Mouse (Mus musculus) forebrain, postnatal 0 days (tissue): ENCODE data around the gene Wasf3. TPM values are rescaled to one million over a fixed set of nuclear protein-coding genes. Genes with fewer than 3 reads are reported as not detected.

Experiments used
- ATAC-seq: fragments of 200-750 bp; cut with Nextera tagmentation; 2 replicates; pipeline ENCODE4 v1.8.0; 2017; ENCODE audit warnings: mild to moderate bottlenecking, moderate library complexity
- DNase-seq: peaks from one replicate; pipeline ENCODE4 v3.0.0-alpha.2; 2015
- H3K27ac ChIP-seq: fragments of 300-500 bp; sonication (generic); 2 replicates; pipeline ENCODE4 v1.5.1; 2014; ENCODE audit warnings: low read depth, mild to moderate bottlenecking, antibody characterized with exemption, low read length, moderate library complexity, mixed read lengths
- H3K27me3 ChIP-seq: fragments of 300-500 bp; sonication (generic); 2 replicates; pipeline ENCODE4 v1.6.1; 2014; ENCODE audit warnings: mild to moderate bottlenecking, low read length, mixed read lengths; ENCODE audit not compliant: insufficient read depth
- H3K36me3 ChIP-seq: fragments of 300-500 bp; sonication (generic); 2 replicates; pipeline ENCODE4 v1.6.1; 2014; ENCODE audit warnings: mild to moderate bottlenecking, moderate library complexity; ENCODE audit not compliant: insufficient read depth
- H3K4me1 ChIP-seq: fragments of 300-500 bp; sonication (generic); 2 replicates; pipeline ENCODE4 v1.6.1; 2014; ENCODE audit warnings: antibody characterized with exemption; ENCODE audit not compliant: insufficient read depth
- H3K4me2 ChIP-seq: fragments of 300-500 bp; sonication (generic); 2 replicates; pipeline ENCODE4 v1.6.1; 2014; ENCODE audit warnings: low read depth, mild to moderate bottlenecking, moderate library complexity
- H3K4me3 ChIP-seq: fragments of 300-500 bp; sonication (generic); 2 replicates; pipeline ENCODE4 v1.5.1; 2014; ENCODE audit warnings: low read depth, low read length, mixed read lengths
- H3K9ac ChIP-seq: fragments of 300-500 bp; sonication (generic); 2 replicates; pipeline ENCODE4 v1.6.1; 2014; ENCODE audit warnings: mild to moderate bottlenecking
- H3K9me3 ChIP-seq: fragments of 300-500 bp; sonication (generic); 2 replicates; pipeline ENCODE4 v1.6.1; 2016; ENCODE audit warnings: low read length
- CTCF ChIP-seq: sonication (generic); IDR thresholded peaks from 2 replicates; pipeline ENCODE4 v1.5.1; 2016; ENCODE audit warnings: antibody characterized with exemption, control low read depth, low read depth
- WGBS: fragments of 180-500 bp; shearing (Covaris S2); extraction: QIAGEN DNeasy Blood & Tissue Kit; methylation state at CpG from one replicate; pipeline ENCODE4 v1.1.7; 2014; 5-methylcytosine and 5-hydroxymethylcytosine counted together
- polyA plus RNA-seq: library from polyadenylated mRNA; unstranded; fragments of >200 nt; fragmentation: Nextera tagmentation; extraction: Ambion mirVana; gene quantifications from 2 replicates; pipeline ENCODE4 v1.2.1, GENCODE M21; 2015
- total RNA-seq: library from RNA; depleted of rRNA; stranded (reverse); fragments of >200 nt; gene quantifications from 2 replicates; pipeline ENCODE4 v1.2.3, GENCODE M21; 2014; rRNA removed

Gene Wasf3
- total RNA-seq (26.8 and 33.0 TPM in 2 replicates), polyA plus RNA-seq (11.7 and 14.3 TPM in 2 replicates)

DNA sequence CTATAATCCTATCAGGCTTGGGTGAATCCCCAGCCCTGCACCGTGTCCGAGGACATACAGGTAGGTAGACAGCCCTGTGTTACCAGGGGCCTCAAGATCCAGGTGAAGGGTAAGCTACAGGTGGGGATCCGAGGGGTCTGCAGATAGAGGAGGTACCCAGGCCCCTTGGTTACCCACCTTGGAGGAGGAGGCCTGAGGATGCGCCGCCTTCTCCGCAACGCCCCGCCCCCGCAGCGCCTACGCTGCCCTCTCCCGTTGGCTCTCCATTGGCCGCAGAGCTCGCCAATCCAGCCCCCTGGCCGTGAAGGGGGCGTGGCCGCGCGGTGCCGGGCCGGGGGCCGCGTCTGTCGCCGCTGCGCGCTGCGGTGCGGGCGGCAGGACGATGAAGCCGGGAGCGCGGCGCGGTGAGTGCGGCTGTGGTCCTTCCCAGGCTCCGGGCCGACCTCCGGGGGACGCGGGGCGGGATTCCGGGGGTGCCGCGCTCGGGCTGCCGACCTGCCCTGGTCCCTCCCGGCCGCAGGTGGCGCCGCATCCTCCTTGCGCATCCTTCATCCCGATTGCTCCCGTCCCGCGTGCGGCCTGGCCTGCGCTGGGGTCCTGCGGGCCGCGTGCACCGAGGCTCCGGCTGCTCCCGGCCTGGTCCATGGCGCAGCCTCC, at the start of gene Wasf3:
Gene Wasf3, plus strand, starts transcription at position 51 of the 657 bp plus-strand sequence.
- peak within 1 kb of the TSS; percentile 72 for H3K27ac ChIP-seq
- H3K9ac ChIP-seq: peak within 1 kb of the TSS; percentile 55
- H3K4me2 ChIP-seq: peak within 1 kb of the TSS; percentile 61
- ATAC-seq (peak; percentile 97), DNase-seq (peak; percentile 92)
- TF ChIP-seq CTCF: peak; percentile 56
- H3K4me1 ChIP-seq: no peaks in the 10 kb centered on the region
- WGBS: 2% methylated on average over 60 of the region's 66 CpGs
- H3K4me3 ChIP-seq: peak within 1 kb of the TSS; percentile 70
- H3K9me3 ChIP-seq: no peaks in the 10 kb centered on the region
- no peaks in the 10 kb centered on the region for H3K27me3 ChIP-seq
- no peaks in the 10 kb centered on the region; the same call in 1 of the 2 replicates for H3K36me3 ChIP-seq

DNA sequence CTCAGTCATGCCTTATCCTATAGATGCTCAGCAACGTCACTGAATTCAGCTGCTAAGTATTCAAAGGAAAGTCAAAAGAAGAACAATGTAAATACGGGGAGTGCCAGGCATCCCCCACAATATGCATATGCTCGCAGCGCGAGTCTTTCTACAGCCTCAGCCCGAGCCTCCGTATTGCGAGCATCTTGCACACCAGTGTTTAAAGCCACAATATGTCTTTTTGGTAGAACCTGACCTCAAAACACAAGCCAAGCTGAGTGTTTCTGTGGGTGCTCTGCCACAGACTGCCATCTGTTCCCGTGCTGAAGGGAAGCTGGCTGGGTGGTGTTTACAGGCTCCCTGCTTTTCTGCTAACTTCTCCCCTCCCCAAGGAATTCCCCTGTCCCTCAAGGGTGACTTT, 46.7 kb upstream of the Wasf3 start:
- no peaks in the 10 kb centered on the region for H3K27me3 ChIP-seq
- 43% methylated on average over 9 of the region's 9 CpGs for WGBS
- no peak for TF ChIP-seq CTCF
- H3K27ac ChIP-seq: peak overlapping the region; percentile 16; the same call in 1 of the 2 replicates
- H3K9ac ChIP-seq: no peak overlapping the region
- H3K4me2 ChIP-seq: no peak overlapping the region
- H3K36me3 ChIP-seq: no peaks in the 10 kb centered on the region
- DNase-seq (peak; percentile 73), ATAC-seq (peak; percentile 87)
- H3K4me1 ChIP-seq: no peaks in the 10 kb centered on the region
- H3K9me3 ChIP-seq: no peaks in the 10 kb centered on the region
- no peak overlapping the region for H3K4me3 ChIP-seq

DNA sequence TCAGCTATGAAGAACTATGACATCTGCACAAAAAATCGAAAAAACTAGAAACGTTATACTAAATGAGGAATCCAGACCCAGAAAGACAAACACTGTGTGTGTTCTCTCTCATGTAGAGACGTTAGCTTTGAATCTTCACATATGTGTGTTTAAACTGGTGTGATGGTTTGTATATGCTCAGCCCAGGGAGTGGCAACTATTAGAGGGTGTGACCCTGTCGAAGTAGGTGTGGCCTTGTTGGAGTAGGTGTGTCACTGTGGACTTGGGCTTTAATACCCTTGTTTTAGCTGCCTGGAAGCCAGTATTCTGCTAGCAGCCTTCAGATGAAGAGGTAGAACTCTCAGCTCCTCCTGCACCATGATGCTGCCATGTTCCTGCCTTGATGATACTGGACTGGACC, 44.7 kb upstream of the Wasf3 start:
- no peak for TF ChIP-seq CTCF
- no peaks in the 10 kb centered on the region for H3K27me3 ChIP-seq
- WGBS: 80% methylated on average over 4 of the region's 4 CpGs

DNA sequence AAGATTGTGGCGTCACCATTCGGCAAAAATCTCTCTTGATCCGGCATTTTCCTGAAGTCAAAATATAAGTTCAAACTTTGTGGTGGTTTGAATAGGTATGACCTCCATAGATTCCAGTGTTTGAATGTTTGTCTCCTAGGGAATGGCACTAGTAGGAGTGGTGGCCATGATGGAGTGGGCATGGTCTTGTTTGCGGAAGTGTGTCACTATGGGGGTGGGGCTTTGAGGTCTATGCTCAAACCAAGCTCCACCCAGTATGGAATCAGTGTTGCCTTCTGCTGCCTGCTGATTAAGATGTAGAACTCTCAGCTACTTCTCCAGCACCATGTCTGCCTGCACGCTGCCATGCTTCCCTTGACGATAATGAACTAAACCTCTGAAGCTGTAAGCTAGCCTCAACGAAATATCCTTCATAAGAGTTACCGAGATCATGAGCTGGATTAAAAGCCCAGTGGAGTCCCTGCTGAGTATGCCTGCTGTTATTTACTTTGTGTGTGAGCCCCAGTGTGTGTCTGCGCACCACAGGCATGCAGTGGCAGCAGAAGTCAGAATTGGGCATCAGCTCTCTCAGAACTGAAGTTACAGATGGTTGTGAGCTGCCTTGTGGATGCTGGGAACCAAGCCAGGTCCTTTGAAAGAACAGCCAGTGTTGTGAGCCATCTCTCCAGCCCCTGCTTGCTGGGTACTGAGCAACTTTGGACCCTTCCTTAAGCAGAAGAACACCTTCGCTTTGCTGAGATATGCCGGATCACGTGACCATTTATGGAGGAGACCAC, 39.7 kb upstream of the Wasf3 start:
- H3K36me3 ChIP-seq: no peaks in the 10 kb centered on the region
- H3K9me3 ChIP-seq: no peaks in the 10 kb centered on the region
- no peak overlapping the region for H3K27ac ChIP-seq
- no peak for TF ChIP-seq CTCF
- no peaks in the 10 kb centered on the region for H3K27me3 ChIP-seq
- H3K4me3 ChIP-seq: no peak overlapping the region
- H3K4me2 ChIP-seq: no peak overlapping the region
- no peaks in the 10 kb centered on the region for H3K4me1 ChIP-seq
- H3K9ac ChIP-seq: no peak overlapping the region
- WGBS: 84% methylated on average over 12 of the region's 12 CpGs
- DNase-seq (peak; percentile 38), ATAC-seq (peak; percentile 73)

More for the DNA sequence above, 44.7 kb upstream of the Wasf3 start:
- no peak overlapping the region for H3K4me2 ChIP-seq
- H3K9me3 ChIP-seq: no peaks in the 10 kb centered on the region
- DNase-seq: no peak
- no peak for ATAC-seq
- H3K27ac ChIP-seq: no peak overlapping the region
- no peak overlapping the region for H3K4me3 ChIP-seq
- no peaks in the 10 kb centered on the region for H3K36me3 ChIP-seq
- H3K9ac ChIP-seq: no peak overlapping the region
- no peaks in the 10 kb centered on the region for H3K4me1 ChIP-seq

DNA sequence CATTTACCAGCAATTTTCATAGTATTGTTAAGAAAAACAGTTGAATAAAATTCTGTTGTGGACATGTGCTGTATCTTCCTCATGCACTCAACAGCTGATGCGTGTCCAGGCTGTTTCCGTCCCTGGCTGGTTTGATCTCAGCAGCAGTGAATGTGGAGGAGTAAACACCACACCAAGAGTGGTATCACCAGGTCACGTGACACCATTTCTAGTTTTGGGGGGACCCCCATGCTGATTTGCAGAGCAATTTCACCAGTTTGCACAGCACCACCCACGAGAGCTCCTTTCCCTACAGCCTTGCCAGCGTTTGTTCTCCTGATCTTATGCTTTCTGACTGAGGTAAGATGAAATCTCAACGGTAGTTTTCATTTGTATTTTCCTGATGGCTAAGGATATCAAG, 37.7 kb upstream of the Wasf3 start:
- no peak overlapping the region for H3K9ac ChIP-seq
- no peak for DNase-seq
- H3K4me1 ChIP-seq: no peaks in the 10 kb centered on the region

DNA sequence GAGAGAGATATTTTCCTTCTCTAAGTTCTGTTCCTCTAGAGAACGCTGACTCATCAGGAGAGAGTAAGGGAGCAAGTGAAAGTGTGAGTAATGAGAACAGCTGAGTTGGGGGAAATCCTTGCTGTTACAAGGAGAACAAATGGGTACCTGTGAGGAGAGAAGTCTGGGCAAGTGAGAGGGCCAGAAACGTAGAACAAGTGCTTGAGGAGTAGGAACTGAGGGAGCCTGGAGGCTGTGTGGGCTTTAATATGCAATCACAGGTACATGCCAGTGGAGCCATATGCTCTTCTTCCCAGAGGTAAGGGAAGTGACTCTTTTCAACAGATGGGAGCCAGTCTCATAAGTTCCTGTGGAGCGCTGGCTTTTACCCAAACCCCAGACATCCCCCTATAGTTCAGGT, 35.6 kb upstream of the Wasf3 start:
- ATAC-seq (no peak), DNase-seq (no peak)
- H3K27ac ChIP-seq: no peak overlapping the region
- no peaks in the 10 kb centered on the region for H3K36me3 ChIP-seq
- no peaks in the 10 kb centered on the region for H3K27me3 ChIP-seq
- no peak for TF ChIP-seq CTCF
- 79% methylated on average over 3 of the region's 3 CpGs for WGBS
- H3K4me1 ChIP-seq: no peaks in the 10 kb centered on the region
- no peak overlapping the region for H3K4me2 ChIP-seq
- H3K4me3 ChIP-seq: no peak overlapping the region
- H3K9me3 ChIP-seq: no peaks in the 10 kb centered on the region
- no peak overlapping the region for H3K9ac ChIP-seq

More for the DNA sequence above, 37.7 kb upstream of the Wasf3 start:
- H3K36me3 ChIP-seq: no peaks in the 10 kb centered on the region
- H3K4me3 ChIP-seq: no peak overlapping the region
- no peak for ATAC-seq
- H3K9me3 ChIP-seq: no peaks in the 10 kb centered on the region
- 83% methylated on average over 6 of the region's 6 CpGs for WGBS
- no peak overlapping the region for H3K4me2 ChIP-seq
- H3K27me3 ChIP-seq: no peaks in the 10 kb centered on the region
- no peak overlapping the region for H3K27ac ChIP-seq
- TF ChIP-seq CTCF: no peak

DNA sequence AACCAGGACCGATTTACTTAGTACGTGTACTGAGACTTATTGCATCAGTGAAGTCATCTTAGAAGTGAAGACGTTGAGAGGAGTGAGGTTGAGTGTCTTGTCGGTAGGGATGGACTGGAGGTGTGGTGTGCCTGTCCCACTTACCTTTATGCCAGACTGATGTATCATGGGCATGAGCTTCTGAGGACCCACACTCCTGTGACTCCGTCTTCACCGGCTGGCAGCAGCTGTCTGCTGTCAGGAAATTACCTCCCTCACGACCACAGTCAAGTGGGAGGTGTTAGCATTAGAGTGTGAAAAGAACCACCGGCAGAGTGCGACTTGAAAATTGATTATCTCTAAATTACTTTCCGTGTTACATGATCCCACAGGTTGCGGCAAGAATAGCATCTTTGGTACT, 34.0 kb upstream of the Wasf3 start:
- H3K9me3 ChIP-seq: no peaks in the 10 kb centered on the region
- TF ChIP-seq CTCF: no peak
- no peak overlapping the region for H3K4me2 ChIP-seq
- no peaks in the 10 kb centered on the region for H3K27me3 ChIP-seq
- DNase-seq: no peak
- H3K4me1 ChIP-seq: no peaks in the 10 kb centered on the region
- no peak for ATAC-seq
- no peak overlapping the region for H3K4me3 ChIP-seq
- 88% methylated on average over 11 of the region's 11 CpGs for WGBS
- no peak overlapping the region for H3K27ac ChIP-seq
- no peaks in the 10 kb centered on the region for H3K36me3 ChIP-seq
- H3K9ac ChIP-seq: no peak overlapping the region
